Mouse (Mus musculus) activated CD4-positive, CD25-positive, alpha-beta regulatory T cell, adult 4 months (primary cell): Measurements from ENCODE around the gene Nxf3. TPM values are rescaled to one million over a fixed set of nuclear protein-coding genes. Genes with fewer than 3 reads are reported as not detected.
"Not testable (repeated sequence)": the region's sequence is repeated elsewhere in the genome, so short reads cannot be mapped to it uniquely, and the experiment has no call there.

ENCODE experiments used
- ATAC-seq: one replicate; pipeline ENCODE4 v1.8.0; 2017
- polyA plus RNA-seq, 2 experiments: library from polyadenylated mRNA; unstranded; fragments of 100-300 nt; shearing (Covaris generic); gene quantifications; one replicate each; pipeline ENCODE4 v1.2.1; 2017

Nxf3 gene
- polyA plus RNA-seq = not detected

DNA sequence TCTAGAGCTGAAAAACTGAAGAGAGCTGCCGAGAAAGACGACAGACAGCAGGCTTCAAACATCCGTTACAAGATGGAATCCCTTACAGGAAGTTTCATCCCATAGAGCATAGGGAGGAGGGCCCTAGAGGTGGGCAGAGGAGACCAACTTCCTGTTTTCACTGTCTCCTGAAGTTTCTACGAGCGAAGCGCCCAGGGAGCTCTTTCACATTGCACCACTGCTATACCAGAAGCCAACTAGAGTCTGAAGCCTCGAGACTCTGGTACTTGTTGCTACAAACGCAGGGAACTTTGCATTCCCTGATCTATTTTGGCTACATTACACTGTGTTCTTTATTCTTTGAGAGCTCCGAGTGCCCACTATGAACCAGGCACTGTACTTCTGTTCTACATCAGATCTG is at the start of gene Nxf3:
Gene Nxf3 (minus strand): TSS at position 101 of the 400 bp plus-strand sequence.
- ATAC-seq = no peak

DNA sequence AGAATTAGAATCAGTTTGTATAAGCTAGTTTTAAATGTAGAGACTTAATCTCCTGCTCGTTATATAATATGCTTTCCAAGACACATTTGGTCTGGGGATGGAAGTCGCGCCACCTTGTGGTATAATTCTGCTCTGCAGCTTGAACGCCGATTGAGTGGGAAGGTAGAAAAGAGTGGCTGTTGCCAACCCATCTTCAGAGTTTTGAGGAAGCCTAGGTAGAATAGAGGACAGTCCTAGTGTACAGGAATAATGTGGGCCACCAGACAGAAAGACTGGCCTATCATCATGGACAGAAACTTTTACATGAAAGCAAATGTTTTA is 42.6 kb upstream of the Nxf3 start:
- no peak for ATAC-seq

DNA sequence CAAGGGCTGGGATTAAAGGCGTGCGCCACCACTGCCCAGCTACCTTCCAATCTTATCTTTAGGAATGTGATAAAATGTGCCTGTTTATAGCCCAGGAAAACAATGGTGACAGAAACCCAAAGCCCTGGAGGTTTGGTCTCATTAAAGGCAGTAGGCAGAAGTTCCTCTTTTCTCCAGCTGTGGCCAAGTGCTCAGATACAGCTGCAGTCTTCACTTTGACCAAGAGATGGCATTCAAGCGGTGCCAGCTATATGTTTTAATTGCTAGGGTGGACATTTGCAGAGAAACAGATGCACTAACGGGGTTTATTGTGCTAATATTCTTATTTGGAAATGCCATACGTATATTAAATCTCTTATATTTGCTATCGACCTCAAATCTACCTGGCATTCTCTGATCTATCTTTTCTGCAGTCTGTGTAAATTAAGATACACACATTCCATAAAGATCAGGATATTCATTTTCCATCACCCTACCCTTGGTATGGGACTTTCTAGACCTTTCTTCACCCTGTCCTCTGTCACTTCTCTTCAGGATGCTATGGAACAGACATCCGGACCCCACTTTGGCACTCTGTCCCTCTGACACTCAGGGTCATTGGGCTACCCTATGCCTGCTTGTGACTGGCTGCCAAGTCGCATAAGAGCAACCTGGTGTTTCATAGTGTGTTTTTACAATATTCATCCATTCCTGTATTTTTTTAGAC is 42.1 kb upstream of the Nxf3 start:
- ATAC-seq = no peak

GRCm38 (mm10) chrX:136115419-136115961 is 30.4 kb upstream of the Nxf3 start:
- ATAC-seq = no peak

DNA sequence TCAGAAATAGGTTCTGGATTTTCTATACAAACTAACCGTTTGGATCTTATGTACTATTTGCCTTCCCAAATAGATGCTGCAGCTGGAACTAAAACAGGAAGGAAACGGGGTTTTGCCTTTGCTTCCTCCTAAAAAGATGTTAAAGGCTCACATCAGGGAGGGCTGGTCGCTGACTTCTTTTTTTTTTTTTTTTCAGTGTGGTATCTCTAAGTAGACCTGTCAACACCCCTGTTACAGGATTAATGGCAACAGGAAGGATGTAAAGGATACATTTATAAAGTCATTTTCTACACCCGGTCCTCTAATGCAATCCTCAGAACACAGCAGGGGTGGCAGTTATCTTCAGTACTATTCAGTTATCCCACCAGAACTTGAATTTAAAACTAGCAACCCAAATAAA is 30.0 kb upstream of the Nxf3 start:
- no peak for ATAC-seq

GRCm38 (mm10) chrX:136107942-136108341 is 22.9 kb upstream of the Nxf3 start:
- no peak for ATAC-seq

DNA sequence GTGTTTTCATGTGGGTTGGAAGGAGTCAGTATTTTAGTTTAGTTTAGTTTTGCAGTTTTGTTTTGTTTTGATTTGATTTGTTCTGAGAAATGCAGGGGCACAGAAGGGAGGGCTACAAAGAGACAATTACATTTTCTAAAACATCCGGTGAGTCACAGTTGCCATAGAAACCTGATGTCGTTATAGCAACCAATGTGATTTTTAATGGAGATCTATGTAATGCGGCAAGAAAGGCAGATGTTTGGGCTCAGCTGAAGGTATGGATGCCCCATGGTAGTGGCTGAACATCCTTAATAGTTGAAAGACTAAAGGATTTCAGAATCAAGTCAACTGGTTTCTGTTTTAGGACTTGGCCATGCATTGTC is 19.7 kb upstream of the Nxf3 start:
- ATAC-seq = no peak

GRCm38 (mm10) chrX:136104046-136104723 is 19.1 kb upstream of the Nxf3 start:
- ATAC-seq = no peak

- ATAC-seq = no peak
These were observed 9.4 kb upstream of the Nxf3 start for GRCm38 (mm10) chrX:136094421-136094820.

- no peak for ATAC-seq
These were observed 7.6 kb upstream of the Nxf3 start for GRCm38 (mm10) chrX:136092497-136093279.

GRCm38 (mm10) chrX:136068020-136068419 is 17.0 kb downstream of the Nxf3 start, which contains the start of gene Bex2:
Gene Bex2 (minus strand): TSS chrX:136068236.
- peak; percentile 87 for ATAC-seq

- not testable (repeated sequence) for ATAC-seq
These were observed 17.7 kb downstream of the Nxf3 start for GRCm38 (mm10) chrX:136067201-136067991.

GRCm38 (mm10) chrX:136060698-136061097 is 24.4 kb downstream of the Nxf3 start:
- ATAC-seq = no peak

- no peak for ATAC-seq
These were observed 33.8 kb downstream of the Nxf3 start for GRCm38 (mm10) chrX:136051219-136051618.

DNA sequence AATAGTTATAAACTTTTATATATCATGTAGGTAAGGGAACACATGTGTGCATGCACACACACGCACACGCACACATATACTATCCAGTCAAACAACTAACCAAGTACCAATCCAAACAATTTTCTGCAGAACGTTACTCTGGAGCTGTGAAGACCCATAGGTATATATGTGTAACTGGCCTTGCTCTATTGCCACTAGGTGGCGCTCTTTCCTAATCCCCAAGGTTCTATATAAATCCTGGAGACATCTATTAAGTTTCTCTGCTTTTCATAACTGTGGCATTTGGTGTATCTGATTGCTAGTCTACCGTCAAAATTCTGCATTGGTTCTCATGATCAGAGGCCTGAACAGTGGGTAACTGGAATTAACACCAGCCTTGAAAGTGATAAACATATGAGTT is 37.5 kb downstream of the Nxf3 start:
- ATAC-seq = no peak

GRCm38 (mm10) chrX:136043726-136044125 is 41.3 kb downstream of the Nxf3 start:
- no peak for ATAC-seq

GRCm38 (mm10) chrX:136032799-136033763 is 52.0 kb downstream of the Nxf3 start, which contains the start of gene Arxes1:
Gene Arxes1 (plus strand): TSS chrX:136033367.
- peak; percentile 54 for ATAC-seq

DNA sequence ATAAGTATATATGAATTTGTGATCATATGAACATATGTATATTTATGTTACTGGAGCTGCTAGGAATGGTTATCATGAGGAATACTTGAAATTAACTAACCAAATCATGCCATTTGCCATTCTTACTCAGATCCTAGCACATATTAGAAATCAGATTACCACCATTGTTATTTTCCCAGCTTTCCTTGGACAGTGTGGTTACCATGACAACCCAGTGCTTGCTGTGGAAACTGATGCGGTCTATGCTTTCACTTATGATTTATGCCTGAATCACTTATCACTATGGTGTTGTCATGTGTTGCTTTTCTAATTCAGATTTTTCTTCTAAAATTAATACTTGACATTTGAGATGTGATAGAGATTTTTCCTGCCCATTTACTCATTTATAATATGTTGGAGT is 54.7 kb downstream of the Nxf3 start:
- no peak for ATAC-seq
